9 mouse cellular contexts compared by ENCODE assay signal in the genomic region with DNA sequence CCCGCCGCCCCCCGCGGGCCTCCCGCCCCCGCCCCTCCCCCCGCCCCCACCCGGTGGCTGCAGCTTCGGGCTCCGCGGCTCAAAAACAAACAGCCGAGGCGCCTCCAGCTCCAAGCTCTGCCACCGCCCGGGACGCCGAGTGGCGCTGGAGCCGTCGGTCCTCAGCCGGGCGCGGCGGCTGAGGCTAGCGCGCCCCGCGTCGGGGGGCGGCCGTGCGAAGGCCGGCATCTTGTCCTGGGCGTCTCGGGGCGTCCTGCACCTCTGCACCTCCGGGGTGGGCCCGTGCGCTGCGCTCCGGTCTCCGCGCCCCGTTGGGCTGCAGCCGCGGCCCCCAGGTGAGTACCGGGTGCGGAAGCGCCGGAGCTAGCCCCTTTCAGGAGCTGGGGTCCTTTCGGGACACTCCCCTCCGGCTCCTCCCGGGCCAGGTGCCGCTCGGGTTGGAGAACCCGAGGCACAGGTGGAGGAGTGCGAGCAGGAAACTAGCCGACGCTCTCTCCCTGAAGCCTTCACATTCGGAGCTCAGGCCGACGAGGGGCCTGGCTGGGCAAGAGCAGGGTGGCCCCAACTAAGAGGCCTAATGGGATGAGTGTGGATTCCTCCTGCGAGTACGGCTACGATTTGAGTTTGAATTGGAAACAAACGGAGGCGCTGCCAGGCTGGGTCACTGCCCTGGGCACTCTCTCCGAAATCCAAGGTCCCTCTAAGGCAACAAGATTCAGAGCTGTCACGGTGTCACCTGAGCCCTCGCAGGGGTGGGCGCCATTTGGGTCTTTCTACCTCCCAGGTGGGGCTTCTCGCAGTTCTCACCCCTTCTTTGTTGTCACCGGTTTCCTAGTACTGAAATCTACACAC. TPM values are rescaled to one million over a fixed set of nuclear protein-coding genes. Genes with fewer than 3 reads are reported as not detected.
DNase-seq lines count a peak whose midpoint lies in the region; ATAC-seq and TF ChIP-seq lines count a peak whose summit lies in the region.
"Had no signal": no experiment of that assay in that cellular context is flagged by ENCODE, and none has a peak within 500 bp of the region (broad histone marks: within the 10 kb centered on the region; RNA-seq: fewer than 3 reads in every experiment).

No protein-coding gene starts in this region.

- H3K4me2 ChIP-seq in forebrain, embryonic 14.5 days (ENCODE audit: low read length): peak overlapping the region; percentile 83
- peak overlapping the region; percentile 97 for H3K4me2 ChIP-seq in limb, embryonic 11.5 days (ENCODE audit: low read depth, severe bottlenecking)
- peak overlapping the region; percentile 65 for H3K4me2 ChIP-seq in neural tube, embryonic 13.5 days

- TF ChIP-seq POLR2A in kidney, adult 2 months (IDR thresholded peaks at IDR 0.05; ENCODE audit: low read depth, low read length): no peak

- H3K36me3 ChIP-seq in kidney, adult 2 months (ENCODE audit: control insufficient read depth, insufficient read depth, low read length): no peaks in the 10 kb centered on the region
- H3K36me3 ChIP-seq in forebrain, embryonic 14.5 days (ENCODE audit: control insufficient read depth, insufficient read depth, low read length): no peaks in the 10 kb centered on the region
- H3K36me3 ChIP-seq in limb, embryonic 11.5 days (ENCODE audit: control insufficient read depth, insufficient read depth, low read length): no peaks in the 10 kb centered on the region
- H3K36me3 ChIP-seq in neural tube, embryonic 13.5 days: no peaks in the 10 kb centered on the region

- no peaks in the 10 kb centered on the region for H3K4me1 ChIP-seq in kidney, adult 2 months (ENCODE audit: control insufficient read depth, insufficient read depth, low read length)
- peaks cover 31% of the 10 kb centered on the region for H3K4me1 ChIP-seq in forebrain, embryonic 14.5 days (ENCODE audit: control insufficient read depth, insufficient read depth, low read length)
- peaks cover 50% of the 10 kb centered on the region for H3K4me1 ChIP-seq in limb, embryonic 11.5 days (ENCODE audit: control insufficient read depth, insufficient read depth, low read length)
- H3K4me1 ChIP-seq in neural tube, embryonic 13.5 days (replicated peaks): peaks cover 67% of the 10 kb centered on the region

- no peak for TF ChIP-seq CTCF in kidney, adult 2 months (conservative IDR thresholded peaks at IDR 0.05; ENCODE audit: insufficient read depth, insufficient read length, low read depth, low read length)

- 0 out of 2 replicates have a peak, but pooled peaks cover 5% of the 10 kb centered on the region for H3K27me3 ChIP-seq in kidney, adult 2 months (replicated peaks; ENCODE audit: control insufficient read depth, insufficient read depth, low read length)
- peaks cover 45% of the 10 kb centered on the region for H3K27me3 ChIP-seq in forebrain, embryonic 14.5 days (replicated peaks; ENCODE audit: control insufficient read depth, insufficient read depth, low read length)
- H3K27me3 ChIP-seq in limb, embryonic 11.5 days (ENCODE audit: control insufficient read depth, insufficient read depth, low read length): peaks cover 5% of the 10 kb centered on the region; the same call in 1 of the 2 replicates
- H3K27me3 ChIP-seq in neural tube, embryonic 13.5 days: peaks cover 99% of the 10 kb centered on the region
- H3K27me3 ChIP-seq: CH12.LX had no signal

- peak overlapping the region; percentile 84 for H3K27ac ChIP-seq in kidney, adult 2 months (ENCODE audit: insufficient read depth, low read depth, low read length)
- peak overlapping the region; percentile 95 for H3K27ac ChIP-seq in forebrain, embryonic 14.5 days (ENCODE audit: low read depth, low read length)
- peak overlapping the region; percentile 99 for H3K27ac ChIP-seq in limb, embryonic 11.5 days (replicated peaks; ENCODE audit: low read depth, low read length)
- H3K27ac ChIP-seq in neural tube, embryonic 13.5 days (replicated peaks): peak overlapping the region; percentile 81

- H3K9ac ChIP-seq in forebrain, embryonic 14.5 days (ENCODE audit: low read length): peak overlapping the region; percentile 94
- peak overlapping the region; percentile 100 for H3K9ac ChIP-seq in limb, embryonic 11.5 days (ENCODE audit: low read length)
- peak overlapping the region; percentile 81 for H3K9ac ChIP-seq in neural tube, embryonic 13.5 days

- no peaks in the 10 kb centered on the region for H3K9me3 ChIP-seq in forebrain, embryonic 14.5 days (replicated peaks; ENCODE audit: control insufficient read depth, low read length)
- H3K9me3 ChIP-seq in limb, embryonic 11.5 days (ENCODE audit: control insufficient read depth, low read length): no peaks in the 10 kb centered on the region
- no peaks in the 10 kb centered on the region for H3K9me3 ChIP-seq in neural tube, embryonic 13.5 days

- no peak for ATAC-seq in forebrain, embryonic 14.5 days
- no peak for ATAC-seq in limb, embryonic 11.5 days (ENCODE audit: insufficient number of reproducible peaks, low FRiP score, low TSS enrichment, low read depth)
- ATAC-seq in neural tube, embryonic 13.5 days (ENCODE audit: low read depth): no peak
- no peak for ATAC-seq in frontal cortex, adult (ENCODE audit: low TSS enrichment)

- WGBS in kidney, adult 2 months: 2% methylated on average over 71 of the region's 73 CpGs
- 2% methylated on average over 44 of the region's 73 CpGs for WGBS in forebrain, embryonic 14.5 days
- WGBS in limb, embryonic 11.5 days: under 1% methylated on average over 43 of the region's 73 CpGs
- 2% methylated on average over 41 of the region's 73 CpGs for WGBS in neural tube, embryonic 13.5 days

- no peak for DNase-seq in kidney, adult 2 months
- no peak for DNase-seq in kidney, adult 9 months
- no peak for DNase-seq in forebrain, embryonic 14.5 days (ENCODE audit: low spot score)
- DNase-seq in limb, embryonic 11.5 days (ENCODE audit: low spot score): peak; percentile 64
- DNase-seq in gastrocnemius, postnatal 25 days: no peak
- DNase-seq in thymus, postnatal 10 days (ENCODE audit: low spot score in 2 of 2): no peak

- H3K4me3 ChIP-seq in kidney, adult 2 months (ENCODE audit: insufficient read depth, low read depth, low read length): peak overlapping the region; percentile 55
- peak overlapping the region; percentile 66 for H3K4me3 ChIP-seq in forebrain, embryonic 14.5 days (ENCODE audit: low read depth, low read length)
- peak overlapping the region; percentile 98 for H3K4me3 ChIP-seq in limb, embryonic 11.5 days (ENCODE audit: low read depth, low read length)
- peak overlapping the region; percentile 48 for H3K4me3 ChIP-seq in neural tube, embryonic 13.5 days

RNA-seq across cellular contexts. Expression of gene Prdm16, which starts 1.0 kb away (rescaled TPM):
- polyA plus RNA-seq in kidney, adult 2 months (2012; rRNA removed): 7.1 and 8.5 TPM in 2 replicates
- polyA plus RNA-seq in forebrain, embryonic 14.5 days (2014; fragmentation: Nextera tagmentation; extraction: Ambion mirVana): 20.6 and 25.0 TPM in 2 replicates
- 78.2 and 87.1 TPM in 2 replicates for polyA plus RNA-seq in limb, embryonic 11.5 days (2014; fragmentation: Nextera tagmentation; extraction: Ambion mirVana)
- polyA plus RNA-seq in neural tube, embryonic 13.5 days (2015; fragmentation: Nextera tagmentation; extraction: Ambion mirVana): 10.0 and 12.4 TPM in 2 replicates
- total RNA-seq in gastrocnemius, postnatal 25 days (2021): 1 to 10 TPM; 1.7 to 3.0 TPM
- total RNA-seq: CH12.LX had no signal

RNA-seq across cellular contexts. Expression of gene Actrt2, which starts 30.0 kb away (rescaled TPM):
- 0.05 and 0.06 TPM in 2 replicates for polyA plus RNA-seq in kidney, adult 2 months (2012; rRNA removed)
- not detected in 2 replicates for polyA plus RNA-seq in forebrain, embryonic 14.5 days (2014; fragmentation: Nextera tagmentation; extraction: Ambion mirVana)
- not detected in 2 replicates for polyA plus RNA-seq in limb, embryonic 11.5 days (2014; fragmentation: Nextera tagmentation; extraction: Ambion mirVana)
- polyA plus RNA-seq in neural tube, embryonic 13.5 days (2015; fragmentation: Nextera tagmentation; extraction: Ambion mirVana): not detected in 2 replicates
- total RNA-seq in gastrocnemius, postnatal 25 days (2021): not detected
- total RNA-seq: CH12.LX had no signal

Comparison
In these comparisons a context has a peak if more than half of its experiments do, and no peak if none do; other contexts are left out.
1. H3K4me3 ChIP-seq: peak in every context shown above with its lines; median percentile 98 in limb, embryonic 11.5 days; 66 in forebrain, embryonic 14.5 days; 55 in kidney, adult 2 months; 48 in neural tube, embryonic 13.5 days.